Mouse (Mus musculus) gastrocnemius, postnatal 4 days (tissue): ENCODE measurements at regions not wholly inside any gene's neighbourhood (a gene's known extent, or its start where the extent isn't known, plus 50 kb on each side); places are given as distances from the start of the nearest gene placed in this dataset.

Source experiments
- DNase-seq, 2 experiments: peaks; one replicate each; pipeline ENCODE4 v3.0.0; 2021 to 2022; ENCODE audit warnings: low spot score in 2 of 2, mixed read lengths in 2 of 2

DNA sequence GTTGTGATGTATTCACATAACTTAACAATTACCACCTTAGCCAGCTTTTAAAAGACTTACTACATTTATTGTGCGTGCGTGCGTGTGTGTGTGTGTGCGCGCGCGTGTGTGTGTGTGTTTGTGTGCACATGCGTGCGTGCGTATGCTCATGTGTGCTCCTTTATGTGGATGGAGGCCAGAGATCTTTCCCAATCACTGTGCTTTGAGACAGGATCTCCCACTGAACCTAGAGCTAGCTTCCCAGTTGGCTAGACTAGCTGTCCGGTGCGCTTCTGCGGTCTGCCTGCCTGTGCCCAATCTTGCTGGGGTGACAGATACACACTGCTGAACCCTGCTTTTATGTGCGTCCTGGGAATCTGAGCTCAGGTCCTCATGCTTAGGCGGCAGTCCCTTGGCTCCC, 50.1 kb upstream of the Arhgap29 start:
- no peak for DNase-seq

DNA sequence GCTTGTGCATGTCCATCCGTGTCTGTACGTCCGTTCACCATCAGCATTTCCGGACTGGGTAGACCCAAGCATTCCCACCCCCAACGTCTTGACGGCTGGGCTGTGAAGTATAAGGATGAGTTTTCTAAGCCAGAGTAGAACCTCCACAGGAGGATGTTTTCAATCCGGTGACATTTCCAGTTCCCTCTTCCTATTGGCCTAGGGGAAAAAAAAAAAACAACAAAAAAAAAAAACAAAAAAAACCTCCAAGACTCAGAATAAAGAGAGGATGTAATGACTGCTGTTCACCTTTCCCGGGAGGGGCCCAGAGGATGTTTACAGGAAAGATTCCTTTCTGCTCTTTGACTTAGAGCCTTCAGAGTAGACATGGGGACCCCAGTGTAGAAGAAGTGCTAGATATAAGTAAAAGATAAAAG, 51.9 kb upstream of the Arhgap29 start:
- DNase-seq, result no peak

DNA sequence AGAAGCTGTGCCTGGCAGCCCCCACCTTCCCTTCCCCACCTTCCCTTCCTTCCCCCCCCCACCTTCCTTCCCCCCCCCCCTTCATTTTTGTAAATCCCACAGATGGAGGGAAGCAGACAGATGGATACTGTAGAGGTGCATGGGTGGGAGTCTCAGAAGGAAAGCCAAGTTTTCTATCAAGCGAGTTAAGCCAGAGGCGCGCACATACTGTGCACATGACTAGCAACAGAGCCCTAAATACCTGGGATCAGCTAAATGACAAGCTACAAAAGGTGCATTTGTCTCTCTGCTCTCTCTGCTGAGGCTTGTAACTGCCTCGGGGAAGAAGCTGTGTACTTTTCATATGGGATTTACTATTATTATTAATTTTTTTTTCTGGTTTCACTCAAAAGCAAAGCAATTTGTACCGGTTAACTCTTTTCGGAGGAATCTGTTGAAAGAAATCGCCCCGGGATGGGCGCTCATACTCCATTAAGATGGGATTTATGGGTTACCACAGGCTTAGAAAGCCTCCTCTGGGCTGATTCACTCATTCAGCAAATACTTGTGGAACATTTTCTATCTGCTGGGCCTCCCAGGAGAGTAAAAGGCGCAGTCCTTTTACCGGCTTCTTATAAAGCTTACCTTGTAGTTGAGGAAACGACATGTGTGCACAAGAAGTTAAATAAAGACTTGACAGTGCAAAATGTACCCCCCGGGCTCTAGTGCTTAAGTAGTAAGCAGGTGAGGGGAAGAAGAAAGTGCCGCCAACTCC, 54.3 kb upstream of the Arhgap29 start:
- DNase-seq, result no peak

DNA sequence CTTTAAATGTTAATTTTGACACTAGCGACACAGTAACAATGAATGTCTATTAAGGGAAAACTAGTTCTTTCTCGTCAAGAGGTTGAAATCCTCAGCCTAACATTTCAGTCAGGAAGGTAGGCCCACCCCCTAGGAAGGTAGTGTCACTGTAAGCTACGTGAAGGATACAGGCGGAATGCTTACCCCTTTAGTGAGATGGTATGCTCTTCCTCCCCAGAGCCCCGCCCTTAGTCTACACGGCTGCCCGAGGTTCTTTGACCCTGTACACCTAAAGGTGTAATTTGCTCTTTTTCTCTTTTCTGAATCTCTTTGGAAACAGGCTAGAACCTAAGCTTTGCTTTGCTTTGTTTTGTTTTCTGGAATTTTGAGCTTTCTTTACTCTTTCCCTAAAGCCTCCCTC, 58.7 kb upstream of the Arhgap29 start:
- no peak for DNase-seq

DNA sequence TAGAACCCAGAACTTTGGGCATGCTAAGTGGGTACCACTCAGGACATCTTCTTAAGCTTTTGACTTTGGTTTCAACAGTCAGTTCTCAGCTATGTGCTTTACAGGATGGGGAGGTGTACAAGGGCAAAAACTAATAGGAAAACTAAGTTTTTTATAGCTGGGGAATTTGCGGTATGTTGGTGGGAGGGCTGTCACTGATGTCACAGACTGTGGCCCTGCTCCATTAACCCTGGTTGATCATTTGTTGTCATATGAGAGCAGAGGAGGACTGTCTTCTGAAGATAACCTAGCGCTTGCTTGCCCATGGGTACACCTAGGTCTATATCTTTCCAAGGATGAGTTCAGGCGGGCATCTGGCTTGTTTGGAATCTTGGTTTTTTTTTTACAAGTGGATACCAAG, 59.7 kb upstream of the Arhgap29 start:
- no peak for DNase-seq

DNA sequence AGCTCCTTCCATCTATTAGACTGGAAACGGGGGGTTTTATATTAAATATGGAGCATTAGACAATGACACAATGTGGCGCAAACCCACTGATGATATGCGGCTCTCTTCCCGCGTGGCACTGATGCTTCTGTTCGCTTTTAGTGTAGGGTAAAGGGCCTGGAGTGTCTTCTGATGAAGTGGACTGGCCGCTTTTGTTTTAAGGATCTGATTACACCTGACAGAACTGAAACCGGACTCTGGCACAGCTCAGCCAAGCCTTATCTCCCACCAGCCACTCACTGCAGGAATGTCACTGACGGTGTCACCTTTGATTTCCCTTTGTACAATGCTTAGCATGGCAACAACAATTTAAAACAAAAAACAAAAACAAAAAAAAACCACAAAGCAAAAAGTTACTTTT, 61.0 kb upstream of the Arhgap29 start:
- DNase-seq, result no peak

DNA sequence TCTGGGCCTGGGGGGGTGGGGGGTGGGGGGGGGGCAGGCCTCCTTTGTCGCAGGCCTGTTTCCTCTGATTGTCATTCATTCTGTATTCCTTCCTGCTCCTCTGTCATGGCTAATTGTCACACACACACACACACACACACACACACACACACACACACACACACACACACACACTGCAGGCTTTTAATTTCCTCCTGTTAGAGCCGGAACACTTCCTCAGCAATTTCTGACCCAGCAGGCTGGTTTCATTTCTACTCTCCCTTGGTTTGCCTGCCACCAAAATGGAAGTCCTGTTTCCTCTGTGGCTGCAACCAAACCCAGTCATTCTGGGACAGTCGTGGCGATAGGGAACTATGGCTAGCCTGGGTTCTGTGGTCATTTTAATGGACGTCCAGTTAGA, 61.8 kb upstream of the Arhgap29 start:
- no peak for DNase-seq

DNA sequence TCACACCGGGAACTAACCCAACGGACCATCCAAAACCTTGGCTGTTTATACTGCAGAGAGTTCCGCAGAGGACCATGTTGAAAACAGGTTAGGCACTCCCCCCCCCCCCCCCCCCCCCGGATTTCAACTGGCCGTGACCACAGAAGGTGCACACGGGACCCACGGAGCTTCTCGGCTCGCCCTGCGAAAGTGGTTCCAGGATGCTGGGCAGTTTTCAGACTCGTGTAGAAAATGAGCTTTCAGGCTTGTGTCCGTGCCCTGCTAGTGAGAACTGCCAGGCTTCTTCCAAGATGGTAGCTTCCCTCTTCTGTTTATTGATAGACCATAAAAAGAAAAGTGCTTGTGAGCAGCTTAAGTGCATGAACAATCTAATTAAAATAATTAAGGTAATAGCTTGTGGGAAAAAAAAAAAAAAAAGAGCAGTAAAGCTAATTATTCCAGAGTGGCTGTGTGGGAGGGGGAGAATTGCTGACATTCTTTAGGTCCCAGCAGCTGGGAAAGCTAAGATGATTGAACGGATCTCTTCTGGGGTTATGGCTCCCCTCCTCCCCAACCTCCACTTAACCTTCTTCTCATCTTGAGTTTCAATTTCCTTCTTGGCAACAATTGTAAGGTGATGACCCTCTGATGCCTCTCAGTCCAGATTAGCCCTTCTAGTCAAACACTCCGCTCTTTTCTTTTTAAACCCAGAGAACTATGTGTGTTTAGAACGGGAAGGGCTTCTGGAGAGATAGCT, 65.3 kb upstream of the Arhgap29 start:
- no peak for DNase-seq

DNA sequence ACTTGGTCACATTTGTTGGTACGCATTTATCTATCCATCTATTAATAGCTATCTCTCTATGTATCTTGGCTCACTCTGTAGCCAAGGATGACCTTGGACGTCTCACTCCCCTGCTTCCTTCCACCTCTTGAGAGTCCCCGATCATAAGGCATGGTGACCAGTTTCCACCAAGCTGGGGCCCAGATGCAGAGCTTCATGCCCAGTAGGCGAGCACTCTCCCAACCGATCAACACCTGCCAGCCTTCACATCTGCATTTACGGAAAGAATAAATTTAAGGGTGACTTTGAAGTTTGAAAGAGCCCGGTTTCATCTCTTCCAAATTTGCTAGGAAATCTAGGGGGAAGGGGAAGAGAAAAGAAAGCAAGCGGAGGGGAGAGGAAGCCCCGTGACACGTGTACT, 66.0 kb upstream of the Arhgap29 start:
- DNase-seq, result no peak

DNA sequence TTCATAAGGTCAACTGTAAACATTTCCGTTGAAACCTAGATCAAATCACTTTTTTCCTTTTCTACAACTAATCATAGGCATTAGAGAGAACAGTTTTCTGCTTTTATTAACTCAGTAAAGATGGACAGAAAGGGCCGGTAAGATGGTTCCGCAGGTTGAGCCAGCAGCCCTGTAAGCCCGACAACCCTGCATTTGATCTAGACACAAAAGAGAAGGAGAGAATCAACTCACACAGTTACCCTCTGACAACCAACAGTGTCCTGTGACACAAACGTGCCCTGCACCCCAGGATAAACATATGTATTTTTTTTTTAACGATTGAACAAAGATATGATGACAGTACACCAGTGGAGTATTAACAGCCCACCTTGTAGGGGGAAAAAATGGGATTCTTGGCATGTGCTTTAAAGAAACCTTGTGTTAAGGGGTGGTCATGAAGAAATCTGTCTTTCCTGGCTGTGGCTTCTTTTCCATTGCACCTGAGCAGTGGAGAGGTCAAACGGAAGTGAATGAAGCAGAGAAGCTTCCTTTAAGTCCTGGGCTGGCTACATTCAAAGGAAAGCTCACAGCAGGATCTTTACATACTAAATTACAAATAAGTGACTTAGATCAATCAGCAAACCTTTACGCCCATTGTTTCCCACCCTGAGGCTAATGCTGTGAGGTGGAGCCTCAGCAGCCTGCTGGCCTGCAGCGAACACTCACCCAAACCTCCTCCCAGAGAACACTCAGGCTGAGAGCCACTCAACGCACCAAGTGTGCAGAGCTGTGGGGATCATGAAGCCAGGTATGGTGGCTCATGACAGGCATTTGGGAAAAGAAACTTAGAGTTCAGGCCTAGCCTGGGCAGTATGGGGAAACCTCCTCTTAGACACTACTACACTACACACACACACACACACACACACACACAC, 66.8 kb upstream of the Arhgap29 start:
- no peak for DNase-seq

DNA sequence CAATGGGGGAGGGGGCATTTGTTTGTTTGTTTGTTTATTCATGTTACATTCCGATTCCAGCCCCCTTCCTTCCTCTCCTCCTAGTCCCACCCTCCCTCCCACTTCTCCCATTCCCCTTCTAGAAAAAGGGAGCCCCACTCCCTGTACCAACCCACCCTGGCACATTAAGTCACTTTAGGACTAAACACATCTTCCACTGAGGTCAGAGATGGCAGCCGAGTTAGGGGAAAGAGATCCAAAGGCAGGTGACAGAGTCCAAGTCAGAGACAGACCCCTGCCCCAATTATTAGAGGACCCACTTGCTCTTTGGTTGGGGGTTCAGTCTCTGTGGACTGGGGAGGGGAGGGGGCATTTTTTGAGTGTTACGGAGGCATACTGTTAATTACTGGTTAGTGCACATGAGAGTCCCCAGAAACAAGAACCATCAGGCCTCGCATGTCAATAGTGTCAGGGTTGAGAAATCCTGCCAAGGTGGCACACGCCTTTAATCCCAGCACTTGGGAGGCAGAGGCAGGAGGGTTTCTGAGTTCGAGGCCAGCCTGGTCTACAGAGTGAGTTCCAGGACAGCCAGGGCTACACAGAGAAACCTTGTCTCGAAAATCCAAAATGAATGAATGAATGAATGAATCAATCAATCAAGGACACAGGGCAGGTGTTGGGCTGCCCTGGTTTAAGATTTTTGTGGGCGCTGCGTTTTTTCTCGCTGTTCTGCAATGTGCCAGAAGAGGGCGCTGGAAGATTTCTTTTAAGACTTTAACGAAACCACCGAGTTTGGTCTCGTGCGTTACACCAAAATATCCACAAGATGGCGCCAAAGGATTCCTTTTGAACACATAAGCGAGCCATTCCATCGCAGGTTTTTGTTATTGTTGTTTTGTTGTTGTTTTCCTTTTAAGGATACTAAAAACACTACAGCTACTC, 67.8 kb upstream of the Arhgap29 start:
- DNase-seq, result peak; percentile 75 to 82

DNA sequence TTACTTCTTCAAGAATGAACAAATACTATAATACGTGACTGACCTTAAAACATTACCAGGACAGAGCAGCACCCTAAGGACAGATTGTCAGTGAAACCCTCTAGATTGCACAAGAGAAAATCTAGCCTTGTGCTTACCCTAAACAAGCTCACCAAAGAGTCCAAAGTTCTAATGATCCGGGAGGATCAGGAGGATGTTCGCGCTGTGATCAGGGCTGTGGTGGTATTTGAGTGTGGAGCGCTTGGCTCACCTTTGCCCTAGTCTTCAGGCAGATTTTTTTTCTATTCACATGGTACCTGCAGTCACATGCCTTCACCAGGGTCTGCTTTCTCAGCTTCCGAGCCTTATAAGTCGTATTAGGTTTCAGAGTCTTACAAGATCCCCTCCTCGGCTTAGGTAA, 65.3 kb upstream of the Abcd3 start:
- no peak for DNase-seq

DNA sequence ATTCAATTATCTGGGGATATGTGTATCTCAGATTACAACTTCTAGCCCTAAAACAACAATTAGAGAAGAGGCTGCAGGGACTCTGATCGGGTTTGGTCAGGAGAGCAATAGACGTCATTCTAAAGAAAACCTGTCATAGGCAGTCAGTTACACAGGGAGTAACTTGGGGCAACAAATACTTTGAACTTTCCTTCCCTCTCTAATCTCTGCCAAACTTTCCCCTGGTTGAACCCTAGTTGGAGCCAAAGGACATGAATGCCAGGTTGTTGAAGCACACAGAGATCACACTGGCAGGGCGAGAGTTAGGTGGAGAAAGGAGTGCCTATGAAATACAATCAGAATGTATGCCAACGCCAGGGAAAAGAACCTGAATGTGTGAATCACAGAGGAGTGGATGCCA, 60.0 kb upstream of the Abcd3 start:
- DNase-seq, result no peak

DNA sequence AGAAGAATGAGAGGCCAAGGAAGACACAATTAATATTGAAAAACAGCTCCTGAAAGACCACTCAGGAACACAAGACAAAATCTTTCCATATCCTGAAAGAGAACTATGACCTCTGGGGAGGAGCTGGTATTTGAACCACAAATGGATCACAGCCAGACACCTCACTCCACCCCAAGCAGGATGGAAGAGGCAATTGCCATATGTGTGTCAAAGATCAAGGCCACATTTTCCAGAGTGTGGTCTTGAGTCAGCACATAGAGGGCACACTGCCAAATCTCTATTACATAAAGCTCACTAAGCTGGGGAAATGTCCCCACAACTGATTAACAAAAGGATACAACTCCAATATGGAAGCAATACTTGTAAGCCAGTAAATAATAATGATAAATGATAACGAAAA, 59.5 kb upstream of the Abcd3 start:
- DNase-seq, result no peak

DNA sequence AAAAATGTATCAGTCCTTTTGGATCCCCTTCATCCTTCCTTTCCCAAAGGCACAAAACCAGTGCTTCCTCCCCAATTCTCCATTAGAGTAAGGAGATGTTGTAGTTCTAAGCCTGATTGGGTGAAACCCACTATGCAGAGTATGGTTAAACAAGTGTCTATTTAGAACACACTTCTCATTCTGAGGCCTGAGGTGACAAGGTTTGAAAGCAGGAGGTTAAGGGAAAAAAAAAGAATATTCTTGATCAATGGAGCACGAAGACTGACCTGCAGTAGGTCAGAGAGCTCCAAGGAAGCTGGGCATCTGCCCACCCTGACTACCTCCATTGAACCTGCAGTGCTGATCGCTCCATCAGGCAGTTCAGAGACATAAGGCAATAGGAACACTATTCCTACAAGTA, 58.5 kb upstream of the Abcd3 start:
- DNase-seq, result no peak

DNA sequence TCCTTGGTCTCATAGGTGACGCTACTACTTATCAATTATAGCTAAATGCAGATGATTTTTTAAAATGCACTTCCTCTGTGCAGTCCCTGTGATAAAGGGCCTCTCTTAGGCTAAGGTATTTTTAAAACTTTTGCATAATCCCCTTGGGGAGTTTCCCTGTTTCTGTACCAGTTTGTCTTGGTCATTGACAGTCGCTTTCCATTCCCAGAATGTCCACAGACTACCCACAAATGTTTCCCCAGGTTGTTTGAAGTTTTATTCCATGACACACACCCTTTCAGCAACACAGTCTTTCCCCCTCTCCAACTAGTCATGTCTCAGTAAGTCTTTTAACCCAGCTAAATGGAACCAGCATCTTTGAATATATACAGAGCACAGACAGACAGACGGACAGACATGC, 57.6 kb upstream of the Abcd3 start:
- DNase-seq, result no peak

DNA sequence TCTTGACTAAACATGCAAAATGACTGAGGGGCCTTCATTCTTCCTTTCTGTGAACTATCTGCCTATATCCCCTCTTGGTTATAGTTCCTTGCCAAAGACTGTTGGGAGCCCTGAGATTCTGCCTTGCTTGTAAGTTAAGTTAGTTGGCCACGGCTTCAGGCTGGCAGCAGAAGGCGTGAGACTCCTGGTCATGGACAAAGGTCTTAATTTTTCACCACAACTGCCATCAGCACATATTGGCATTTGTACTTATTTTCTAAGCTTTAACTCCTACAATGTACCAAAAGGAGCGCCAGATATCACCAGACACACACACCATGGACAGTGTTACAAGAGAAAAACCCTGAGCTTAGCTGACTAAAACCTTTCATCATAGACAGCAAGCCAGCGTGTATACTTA, 56.7 kb upstream of the Abcd3 start:
- no peak for DNase-seq

DNA sequence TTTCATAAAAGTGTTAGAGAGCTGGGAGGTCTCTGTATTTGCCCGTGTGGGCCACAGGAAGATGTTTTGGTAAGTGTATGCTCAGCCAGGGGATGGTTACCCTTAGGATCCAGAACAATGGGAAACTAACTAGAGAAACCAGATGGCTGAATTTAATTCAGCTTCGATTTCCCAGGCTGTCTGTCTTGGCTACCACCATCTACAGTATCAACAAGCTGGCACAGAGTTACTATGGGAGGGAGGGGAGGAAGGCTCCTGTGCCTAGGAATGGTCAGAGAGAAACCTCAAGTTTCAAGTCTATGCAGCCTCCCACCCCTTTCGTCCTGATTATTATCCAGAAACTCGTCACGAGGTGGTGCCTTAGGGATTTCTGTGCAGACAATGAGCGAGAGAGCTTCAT, 55.6 kb upstream of the Abcd3 start:
- DNase-seq, result no peak

DNA sequence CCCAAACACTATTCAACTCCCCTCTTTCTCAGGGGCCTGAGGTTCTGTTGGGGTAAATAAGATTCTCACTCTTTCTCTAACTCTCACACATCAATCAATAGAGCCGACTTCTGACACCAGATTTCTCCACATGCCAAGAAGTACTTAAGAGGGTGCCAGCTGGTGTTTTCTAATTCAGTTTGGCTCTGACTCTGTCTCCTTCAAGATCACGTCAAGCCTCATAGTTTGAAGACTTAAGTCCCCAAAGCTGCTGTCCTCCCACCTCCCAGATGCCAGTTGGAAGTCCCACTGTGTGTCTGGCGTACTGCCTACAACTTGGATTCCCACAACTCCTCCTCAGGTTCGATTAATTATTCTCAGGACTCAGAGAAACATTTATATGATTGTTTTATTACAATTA, 54.6 kb upstream of the Abcd3 start:
- DNase-seq, result no peak

DNA sequence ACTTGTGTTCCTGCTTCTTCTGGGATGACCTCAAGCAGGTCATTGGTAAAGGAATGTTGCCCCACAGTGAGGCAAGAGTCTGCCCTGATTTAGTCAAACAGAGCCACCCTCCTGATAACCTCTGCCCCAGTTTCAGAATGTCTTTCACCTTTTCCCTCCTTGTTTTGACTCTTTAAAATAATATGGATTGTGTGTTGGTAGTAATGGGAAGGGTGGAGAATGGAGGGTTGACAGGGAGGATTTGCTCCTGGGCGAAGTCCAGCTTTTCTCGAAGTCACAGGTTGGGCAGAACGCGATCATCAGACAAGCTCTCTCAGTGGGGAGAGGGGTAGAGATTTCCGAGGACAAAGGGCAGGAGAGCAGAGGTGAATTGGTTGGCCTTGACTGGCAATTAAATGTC, 52.2 kb upstream of the Abcd3 start:
- DNase-seq, result no peak
